8 mouse cellular contexts compared by ENCODE assay signal in genomic region chr6:37440491-37441250, GRCm38 (mm10). TPM values are rescaled to one million over a fixed set of nuclear protein-coding genes. Genes with fewer than 3 reads are reported as not detected.
DNase-seq lines count a peak whose midpoint lies in the region; ATAC-seq and TF ChIP-seq lines count a peak whose summit lies in the region.

No protein-coding gene starts in this region.

- no peak for TF ChIP-seq EP300 in stomach, postnatal 0 days (optimal IDR thresholded peaks at IDR 0.05)

- peaks cover 16% of the 10 kb centered on the region for H3K4me1 ChIP-seq in forebrain, embryonic 15.5 days
- H3K4me1 ChIP-seq in intestine, embryonic 15.5 days (replicated peaks): peaks cover 24% of the 10 kb centered on the region
- peaks cover 36% of the 10 kb centered on the region for H3K4me1 ChIP-seq in lung, embryonic 16.5 days (replicated peaks; ENCODE audit: control insufficient read depth, insufficient read depth, low read length)
- H3K4me1 ChIP-seq in stomach, postnatal 0 days (replicated peaks; ENCODE audit: control insufficient read depth, insufficient read depth): no peaks in the 10 kb centered on the region; the same call in 1 of the 2 replicates

- ATAC-seq in forebrain, embryonic 15.5 days (replicated peaks): no peak
- ATAC-seq in intestine, embryonic 15.5 days: no peak
- no peak for ATAC-seq in lung, embryonic 16.5 days (ENCODE audit: low read depth)
- no peak for ATAC-seq in stomach, postnatal 0 days (ENCODE audit: low FRiP score, low TSS enrichment)
- ATAC-seq in erythroid progenitor cell, adult 5-6 weeks (replicated peaks; ENCODE audit: low FRiP score, poor library complexity, severe bottlenecking): no peak

- H3K27me3 ChIP-seq in forebrain, embryonic 15.5 days: no peaks in the 10 kb centered on the region
- H3K27me3 ChIP-seq in intestine, embryonic 15.5 days (replicated peaks): no peaks in the 10 kb centered on the region
- H3K27me3 ChIP-seq in lung, embryonic 16.5 days (ENCODE audit: control insufficient read depth, insufficient read depth, low read depth, low read length): no peaks in the 10 kb centered on the region
- no peaks in the 10 kb centered on the region for H3K27me3 ChIP-seq in stomach, postnatal 0 days (ENCODE audit: control insufficient read depth, insufficient read depth, low read length)

- H3K4me3 ChIP-seq in forebrain, embryonic 15.5 days: peak overlapping the region; percentile 74
- H3K4me3 ChIP-seq in intestine, embryonic 15.5 days (replicated peaks): peak overlapping the region; percentile 83
- peak overlapping the region; percentile 72 for H3K4me3 ChIP-seq in lung, embryonic 16.5 days (ENCODE audit: low read length)
- peak overlapping the region; percentile 90 for H3K4me3 ChIP-seq in stomach, postnatal 0 days (ENCODE audit: low read depth, low read length)

- no peaks in the 10 kb centered on the region for H3K36me3 ChIP-seq in forebrain, embryonic 15.5 days
- no peaks in the 10 kb centered on the region for H3K36me3 ChIP-seq in intestine, embryonic 15.5 days
- 0 out of 2 replicates have a peak, but pooled peaks cover 2% of the 10 kb centered on the region for H3K36me3 ChIP-seq in lung, embryonic 16.5 days (ENCODE audit: control insufficient read depth, insufficient read depth, low read length)
- no peaks in the 10 kb centered on the region; the same call in 1 of the 2 replicates for H3K36me3 ChIP-seq in stomach, postnatal 0 days (ENCODE audit: control insufficient read depth, insufficient read depth, low read length)

- peak; percentile 21 to 23 for DNase-seq in B cell, adult 2 months
- DNase-seq in adipocyte (ENCODE audit: low spot score): peak; percentile 69
- no peak for DNase-seq in stomach, postnatal 0 days (ENCODE audit: low spot score)
- no peak for DNase-seq in spleen, adult 12 weeks (ENCODE audit: low spot score)

- H3K9me3 ChIP-seq in forebrain, embryonic 15.5 days: no peaks in the 10 kb centered on the region
- H3K9me3 ChIP-seq in intestine, embryonic 15.5 days: no peaks in the 10 kb centered on the region
- H3K9me3 ChIP-seq in lung, embryonic 16.5 days (ENCODE audit: control insufficient read depth, low read length): no peaks in the 10 kb centered on the region
- no peaks in the 10 kb centered on the region for H3K9me3 ChIP-seq in stomach, postnatal 0 days (ENCODE audit: control insufficient read depth, low read length)

- TF ChIP-seq CTCF in stomach, postnatal 0 days (IDR thresholded peaks at IDR 0.05; ENCODE audit: low read depth): no peak

- peak overlapping the region; percentile 57 for H3K9ac ChIP-seq in forebrain, embryonic 15.5 days (replicated peaks)
- peak overlapping the region; percentile 86 for H3K9ac ChIP-seq in intestine, embryonic 15.5 days
- H3K9ac ChIP-seq in lung, embryonic 16.5 days (ENCODE audit: low read length): peak overlapping the region; percentile 86
- peak overlapping the region; percentile 85 for H3K9ac ChIP-seq in stomach, postnatal 0 days (ENCODE audit: low read length)

- 16% methylated on average over 12 of the region's 12 CpGs for WGBS in forebrain, embryonic 15.5 days
- 10% methylated on average over 12 of the region's 12 CpGs for WGBS in intestine, embryonic 15.5 days
- WGBS in lung, embryonic 16.5 days: 4% methylated on average over 12 of the region's 12 CpGs
- 3% methylated on average over 12 of the region's 12 CpGs for WGBS in stomach, postnatal 0 days

- peak overlapping the region; percentile 64 for H3K4me2 ChIP-seq in forebrain, embryonic 15.5 days (replicated peaks)
- peak overlapping the region; percentile 71 for H3K4me2 ChIP-seq in intestine, embryonic 15.5 days (replicated peaks)
- peak overlapping the region; percentile 73 for H3K4me2 ChIP-seq in lung, embryonic 16.5 days (ENCODE audit: low read depth, low read length)
- H3K4me2 ChIP-seq in stomach, postnatal 0 days (replicated peaks; ENCODE audit: low read depth): peak overlapping the region; percentile 72

- H3K27ac ChIP-seq in forebrain, embryonic 15.5 days (replicated peaks): no peak overlapping the region
- peak overlapping the region; percentile 88 for H3K27ac ChIP-seq in intestine, embryonic 15.5 days
- H3K27ac ChIP-seq in lung, embryonic 16.5 days (ENCODE audit: low read length): peak overlapping the region; percentile 86
- peak overlapping the region; percentile 81 for H3K27ac ChIP-seq in stomach, postnatal 0 days (replicated peaks)

RNA-seq across cellular contexts. Expression of gene Creb3l2, which starts 1.3 kb away (rescaled TPM):
- polyA plus RNA-seq in forebrain, embryonic 15.5 days (2015; fragmentation: Nextera tagmentation; extraction: Ambion mirVana): 2.7 and 2.9 TPM in 2 replicates
- 15.6 and 15.8 TPM in 2 replicates for polyA plus RNA-seq in intestine, embryonic 15.5 days (2015; fragmentation: Nextera tagmentation; extraction: Ambion mirVana)
- 27.8 and 31.1 TPM in 2 replicates for polyA plus RNA-seq in lung, embryonic 16.5 days (2015; fragmentation: Nextera tagmentation; extraction: Ambion mirVana)
- 8.3 and 8.5 TPM in 2 replicates for polyA plus RNA-seq in stomach, postnatal 0 days (2015; fragmentation: Nextera tagmentation; extraction: Ambion mirVana)
- total RNA-seq in erythroid progenitor cell, adult 5-6 weeks (2015; ENCODE audit: low replicate concordance): 1.7 and 4.7 TPM in 2 replicates
- total RNA-seq in erythroid progenitor cell, adult 5-6 weeks (2017; ENCODE audit: low replicate concordance): 0.38 and 1.4 TPM in 2 replicates

Comparison
In these comparisons a context has a peak if more than half of its experiments do, and no peak if none do; other contexts are left out.
1. DNase-seq: peak in B cell, adult 2 months (2 of 2) and adipocyte (single experiment); none in stomach, postnatal 0 days (single experiment) and spleen, adult 12 weeks (single experiment).
2. Peak in every context shown above with its lines, with median percentiles within 50 percentile points of each other: H3K4me2 ChIP-seq, H3K4me3 ChIP-seq and H3K9ac ChIP-seq.